Mouse (Mus musculus): ENCODE data around the gene 2300009A05Rik. TPM values are rescaled to one million over a fixed set of nuclear protein-coding genes. Genes with fewer than 3 reads are reported as not detected.

Gene 2300009A05Rik
- total RNA-seq, 2 experiments from 2014 or later, result 36.2 to 37.3 TPM

DNA sequence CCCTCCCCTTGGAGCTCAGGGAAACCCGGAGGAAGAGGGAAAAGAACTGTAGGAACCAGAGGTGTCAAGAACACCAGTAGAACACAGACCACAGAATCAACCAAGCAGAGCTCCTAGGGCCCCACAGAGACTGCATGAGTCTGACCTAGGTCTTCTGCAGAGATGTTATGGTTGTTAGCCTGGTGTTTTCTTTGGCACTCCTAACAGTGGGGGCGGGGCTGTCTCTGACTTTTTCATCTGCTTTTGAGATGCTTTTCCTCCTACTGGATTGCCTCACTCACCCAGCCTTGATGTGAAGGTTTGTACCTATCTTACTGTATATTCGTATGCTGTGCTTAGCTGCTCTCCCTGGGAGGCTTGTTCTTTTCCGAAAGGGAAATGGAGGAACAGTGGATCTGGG lies 44.9 kb downstream of the 2300009A05Rik start:
- DNase-seq (ENCODE audit: low spot score), result no peak
- intact Hi-C loops (cut with DNase I), result no loop called here

DNA sequence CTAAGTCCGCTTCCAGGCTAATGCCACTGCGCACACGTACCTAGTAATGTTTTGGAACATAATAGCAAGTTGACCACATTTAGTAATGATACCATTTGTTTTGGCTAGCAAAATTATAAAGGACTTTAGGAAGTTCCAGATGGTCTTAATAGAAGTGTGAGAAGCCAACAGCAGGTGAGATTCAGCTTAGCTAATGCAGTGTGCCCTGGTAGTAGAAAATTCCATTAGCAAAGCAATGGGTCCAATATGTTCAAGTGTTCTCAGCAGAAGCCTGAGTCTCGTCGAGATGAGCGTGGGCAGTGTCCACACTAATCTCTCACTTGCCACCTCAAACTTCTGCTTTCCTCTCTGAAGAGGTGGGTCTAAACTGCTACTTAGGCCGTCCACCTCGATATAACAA lies 49.0 kb downstream of the 2300009A05Rik start:
- no peak for DNase-seq (ENCODE audit: low spot score)
- intact Hi-C loops (cut with DNase I), result no loop called here

DNA sequence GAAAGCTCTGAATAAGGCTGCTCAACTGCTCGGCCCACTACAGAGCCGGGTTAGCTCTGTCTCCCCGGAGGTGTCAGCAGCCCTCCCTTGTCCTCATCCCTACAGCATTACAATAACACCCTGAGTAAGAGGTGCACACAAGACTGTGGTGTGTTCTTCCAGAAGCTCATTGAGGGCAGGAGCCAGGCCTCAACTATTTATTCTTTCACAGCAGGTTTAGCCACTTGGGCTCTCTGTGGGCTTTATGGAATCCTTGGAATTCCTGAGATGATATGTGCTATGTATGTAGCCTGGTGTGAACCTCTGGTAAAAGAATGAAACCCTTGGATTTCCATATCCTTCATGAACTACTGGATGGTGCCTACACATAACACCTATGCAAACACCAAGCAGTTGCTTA lies 49.8 kb downstream of the 2300009A05Rik start:
- DNase-seq (ENCODE audit: low spot score), result no peak
- intact Hi-C loops (cut with DNase I), result no loop called here

DNA sequence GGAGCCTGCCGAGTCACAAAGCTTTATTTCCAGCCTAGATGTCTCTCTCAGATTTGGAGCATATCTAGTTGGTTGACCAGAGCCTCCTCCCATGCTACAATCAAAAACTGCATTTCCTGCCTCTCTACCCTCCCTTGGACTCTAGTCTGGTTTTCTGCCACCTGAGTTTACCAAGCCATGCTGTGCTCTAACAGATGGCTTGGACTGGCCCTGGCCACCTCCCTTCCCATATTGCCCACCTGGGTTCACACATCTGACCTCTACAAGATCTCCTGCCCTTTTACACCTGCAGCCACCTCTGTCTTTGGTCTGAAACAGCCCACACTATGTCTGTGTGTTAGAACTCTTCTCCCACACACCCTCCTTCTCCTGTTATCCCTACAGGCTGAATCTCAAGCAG lies 50.9 kb downstream of the 2300009A05Rik start:
- intact Hi-C loops (cut with DNase I), result no loop called here
- no peak for DNase-seq (ENCODE audit: low spot score)

DNA sequence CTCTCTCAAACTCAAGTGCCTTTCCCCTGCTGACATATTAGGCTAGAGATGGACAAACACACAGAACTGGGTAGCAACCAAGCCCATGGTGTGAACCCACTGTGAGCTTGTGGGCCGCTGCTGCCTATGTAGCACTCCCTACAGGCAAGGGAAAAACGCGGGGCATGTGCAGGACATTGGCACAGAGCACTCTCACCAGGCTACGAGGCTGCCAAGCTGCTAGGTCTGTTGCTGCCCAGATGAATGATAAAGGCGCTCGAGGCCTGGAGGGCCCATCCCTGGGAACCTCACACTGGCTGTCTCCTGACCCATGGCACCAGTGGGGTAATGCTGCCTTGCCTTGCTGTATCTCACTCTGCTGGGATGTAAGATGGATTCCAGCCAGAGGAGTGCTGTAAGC lies 53.0 kb downstream of the 2300009A05Rik start:
- no peak for DNase-seq (ENCODE audit: low spot score)
- intact Hi-C loops (cut with DNase I), result no loop called here

Other genes with a start within 250 kb of the 2300009A05Rik start
- 10 to 100 TPM; 18.7 to 19.8 TPM for gene Map2k5, start 21.3 kb downstream of the 2300009A05Rik start, total RNA-seq (2021)
- not detected for gene Iqch, start 203.2 kb upstream of the 2300009A05Rik start, total RNA-seq (2021)
- gene Aagab, start 203.4 kb upstream of the 2300009A05Rik start, total RNA-seq (2021), result 10 to 100 TPM; 17.9 to 22.0 TPM